Mouse (Mus musculus): ENCODE measurements around the gene Tnfsf14. TPM values are rescaled to one million over a fixed set of nuclear protein-coding genes. Genes with fewer than 3 reads are reported as not detected.

Tnfsf14 gene
- total RNA-seq, 2 experiments from 2014 or later: 1.7 TPM; not detected in 1

- no peak for ATAC-seq (replicated peaks; ENCODE audit: low FRiP score, poor library complexity, severe bottlenecking)
Observed at GRCm38 (mm10) chr17:57145115-57145514, 48.9 kb downstream of the Tnfsf14 start.

- no peak for ATAC-seq (replicated peaks; ENCODE audit: low FRiP score, poor library complexity, severe bottlenecking)
Observed at GRCm38 (mm10) chr17:57143704-57144103, 50.3 kb downstream of the Tnfsf14 start.

- no peak for ATAC-seq (replicated peaks; ENCODE audit: low FRiP score, poor library complexity, severe bottlenecking)
Observed at GRCm38 (mm10) chr17:57139708-57140107, 54.3 kb downstream of the Tnfsf14 start.

Other genes with a start within 250 kb of the Tnfsf14 start
- gene Acer1, start 212.1 kb downstream of the Tnfsf14 start, total RNA-seq (2015; ENCODE audit: low replicate concordance): not detected in 2 replicates
- not detected in 2 replicates for gene Acer1, start 212.1 kb downstream of the Tnfsf14 start, total RNA-seq (2017; ENCODE audit: low replicate concordance)
- gene Clpp, start 203.9 kb downstream of the Tnfsf14 start, total RNA-seq (2015; ENCODE audit: low replicate concordance): 2.2 and 26.8 TPM in 2 replicates
- gene Clpp, start 203.9 kb downstream of the Tnfsf14 start, total RNA-seq (2017; ENCODE audit: low replicate concordance): 10.8 and 15.7 TPM in 2 replicates
- gene Alkbh7, start 196.8 kb downstream of the Tnfsf14 start, total RNA-seq (2015; ENCODE audit: low replicate concordance): not detected in 2 replicates
- 6.2 TPM in 1 of 2 replicates, not detected in the other for gene Alkbh7, start 196.8 kb downstream of the Tnfsf14 start, total RNA-seq (2017; ENCODE audit: low replicate concordance)
- not detected in 2 replicates for gene Pspn, start 194.2 kb downstream of the Tnfsf14 start, total RNA-seq (2015; ENCODE audit: low replicate concordance)
- not detected in 2 replicates for gene Pspn, start 194.2 kb downstream of the Tnfsf14 start, total RNA-seq (2017; ENCODE audit: low replicate concordance)
- 57.4 and 61.3 TPM in 2 replicates for gene Gtf2f1, start 182.9 kb downstream of the Tnfsf14 start, total RNA-seq (2015; ENCODE audit: low replicate concordance)
- gene Gtf2f1, start 182.9 kb downstream of the Tnfsf14 start, total RNA-seq (2017; ENCODE audit: low replicate concordance): 70.8 and 90.7 TPM in 2 replicates
- not detected in 2 replicates for gene Gm17949, start 182.7 kb downstream of the Tnfsf14 start, total RNA-seq (2015; ENCODE audit: low replicate concordance)
- gene Gm17949, start 182.7 kb downstream of the Tnfsf14 start, total RNA-seq (2017; ENCODE audit: low replicate concordance): not detected in 2 replicates
- gene Khsrp, start 162.7 kb downstream of the Tnfsf14 start, total RNA-seq (2015; ENCODE audit: low replicate concordance): 87.6 and 97.7 TPM in 2 replicates
- gene Khsrp, start 162.7 kb downstream of the Tnfsf14 start, total RNA-seq (2017; ENCODE audit: low replicate concordance): 85.6 and 85.9 TPM in 2 replicates
- not detected in 2 replicates for gene Slc25a41, start 152.5 kb downstream of the Tnfsf14 start, total RNA-seq (2015; ENCODE audit: low replicate concordance)
- not detected in 2 replicates for gene Slc25a41, start 152.5 kb downstream of the Tnfsf14 start, total RNA-seq (2017; ENCODE audit: low replicate concordance)
- gene Crb3, start 135.1 kb downstream of the Tnfsf14 start, total RNA-seq (2015; ENCODE audit: low replicate concordance): not detected in 2 replicates
- gene Crb3, start 135.1 kb downstream of the Tnfsf14 start, total RNA-seq (2017; ENCODE audit: low replicate concordance): not detected in 2 replicates
- gene Slc25a23, start 134.3 kb downstream of the Tnfsf14 start, total RNA-seq (2015; ENCODE audit: low replicate concordance): 2.9 and 5.4 TPM in 2 replicates
- not detected in 2 replicates for gene Slc25a23, start 134.3 kb downstream of the Tnfsf14 start, total RNA-seq (2017; ENCODE audit: low replicate concordance)
- gene Dennd1c, start 115.7 kb downstream of the Tnfsf14 start, total RNA-seq (2015; ENCODE audit: low replicate concordance): 6.1 and 12.2 TPM in 2 replicates
- gene Dennd1c, start 115.7 kb downstream of the Tnfsf14 start, total RNA-seq (2017; ENCODE audit: low replicate concordance): 2.6 and 4.5 TPM in 2 replicates
- gene Tubb4a, start 106.4 kb downstream of the Tnfsf14 start, total RNA-seq (2015; ENCODE audit: low replicate concordance): 1.4 TPM in 1 of 2 replicates, not detected in the other
- gene Tubb4a, start 106.4 kb downstream of the Tnfsf14 start, total RNA-seq (2017; ENCODE audit: low replicate concordance): not detected in 2 replicates
- gene Tnfsf9, start 88.9 kb downstream of the Tnfsf14 start, total RNA-seq (2015; ENCODE audit: low replicate concordance): not detected in 2 replicates
- not detected in 2 replicates for gene Tnfsf9, start 88.9 kb downstream of the Tnfsf14 start, total RNA-seq (2017; ENCODE audit: low replicate concordance)
- gene Cd70, start 44.4 kb downstream of the Tnfsf14 start, total RNA-seq (2015; ENCODE audit: low replicate concordance): not detected in 2 replicates
- not detected in 2 replicates for gene Cd70, start 44.4 kb downstream of the Tnfsf14 start, total RNA-seq (2017; ENCODE audit: low replicate concordance)
- 128 and 134 TPM in 2 replicates for gene C3, start 34.0 kb upstream of the Tnfsf14 start, total RNA-seq (2015; ENCODE audit: low replicate concordance)
- gene C3, start 34.0 kb upstream of the Tnfsf14 start, total RNA-seq (2017; ENCODE audit: low replicate concordance): 69.4 and 132 TPM in 2 replicates
- 4.7 and 10.1 TPM in 2 replicates for gene Gpr108, start 54.3 kb upstream of the Tnfsf14 start, total RNA-seq (2015; ENCODE audit: low replicate concordance)
- gene Gpr108, start 54.3 kb upstream of the Tnfsf14 start, total RNA-seq (2017; ENCODE audit: low replicate concordance): 2.8 and 4.4 TPM in 2 replicates
- not detected in 2 replicates for gene Trip10, start 55.3 kb upstream of the Tnfsf14 start, total RNA-seq (2015; ENCODE audit: low replicate concordance)
- 7.1 TPM in 1 of 2 replicates, not detected in the other for gene Trip10, start 55.3 kb upstream of the Tnfsf14 start, total RNA-seq (2017; ENCODE audit: low replicate concordance)
- 19.1 and 20.1 TPM in 2 replicates for gene Vav1, start 84.9 kb upstream of the Tnfsf14 start, total RNA-seq (2015; ENCODE audit: low replicate concordance)
- 19.4 and 44.5 TPM in 2 replicates for gene Vav1, start 84.9 kb upstream of the Tnfsf14 start, total RNA-seq (2017; ENCODE audit: low replicate concordance)
- gene Adgre1, start 164.5 kb upstream of the Tnfsf14 start, total RNA-seq (2015; ENCODE audit: low replicate concordance): 7.1 and 17.3 TPM in 2 replicates
- gene Adgre1, start 164.5 kb upstream of the Tnfsf14 start, total RNA-seq (2017; ENCODE audit: low replicate concordance): 13.1 and 25.4 TPM in 2 replicates